Mouse (Mus musculus): Measurements from ENCODE around the gene Ccdc74a.

Ccdc74a gene

GRCm38 (mm10) chr16:17642311-17642710 is 4.0 kb upstream of the Ccdc74a start:
- no peak for DNase-seq

DNA sequence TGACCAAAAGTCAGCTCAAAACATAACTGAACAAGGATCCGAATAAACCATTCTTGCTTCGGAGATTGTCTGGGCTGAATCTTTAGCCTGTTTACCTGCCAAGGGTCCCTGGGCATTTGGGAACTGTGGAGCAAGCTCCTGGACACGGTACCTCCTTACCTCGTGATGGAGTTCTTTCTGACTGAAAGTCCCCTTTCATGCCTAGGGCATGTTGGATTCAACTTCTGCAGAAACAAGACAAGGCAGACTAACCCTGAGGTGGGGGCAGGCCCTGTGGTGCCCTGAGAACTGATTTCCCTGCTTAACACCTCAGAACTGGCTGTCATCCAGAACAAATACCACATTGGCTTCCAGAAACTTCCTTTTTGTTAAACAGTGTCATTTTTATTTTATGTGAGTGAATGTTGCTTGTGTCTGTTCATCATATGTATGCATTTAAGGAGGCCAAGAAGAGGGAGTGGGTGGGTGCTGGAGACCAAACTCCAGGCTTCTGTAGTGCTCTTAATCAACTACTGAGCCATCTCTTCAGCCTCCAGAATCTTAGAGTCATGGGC is 2.8 kb upstream of the Ccdc74a start:
- no peak for DNase-seq

GRCm38 (mm10) chr16:17647156-17647555 is 886 bp downstream of the Ccdc74a start:
- no peak for DNase-seq

GRCm38 (mm10) chr16:17647566-17648340 is 1.5 kb downstream of the Ccdc74a start:
- DNase-seq = no peak

- DNase-seq = no peak
These were observed 3.8 kb downstream of the Ccdc74a start for GRCm38 (mm10) chr16:17649925-17650605.

GRCm38 (mm10) chr16:17650711-17651110 is 4.4 kb downstream of the Ccdc74a start:
- DNase-seq = no peak

GRCm38 (mm10) chr16:17652607-17653006 is 6.3 kb downstream of the Ccdc74a start:
- DNase-seq = no peak

GRCm38 (mm10) chr16:17653601-17654000 is 7.3 kb downstream of the Ccdc74a start:
- no peak for DNase-seq

DNA sequence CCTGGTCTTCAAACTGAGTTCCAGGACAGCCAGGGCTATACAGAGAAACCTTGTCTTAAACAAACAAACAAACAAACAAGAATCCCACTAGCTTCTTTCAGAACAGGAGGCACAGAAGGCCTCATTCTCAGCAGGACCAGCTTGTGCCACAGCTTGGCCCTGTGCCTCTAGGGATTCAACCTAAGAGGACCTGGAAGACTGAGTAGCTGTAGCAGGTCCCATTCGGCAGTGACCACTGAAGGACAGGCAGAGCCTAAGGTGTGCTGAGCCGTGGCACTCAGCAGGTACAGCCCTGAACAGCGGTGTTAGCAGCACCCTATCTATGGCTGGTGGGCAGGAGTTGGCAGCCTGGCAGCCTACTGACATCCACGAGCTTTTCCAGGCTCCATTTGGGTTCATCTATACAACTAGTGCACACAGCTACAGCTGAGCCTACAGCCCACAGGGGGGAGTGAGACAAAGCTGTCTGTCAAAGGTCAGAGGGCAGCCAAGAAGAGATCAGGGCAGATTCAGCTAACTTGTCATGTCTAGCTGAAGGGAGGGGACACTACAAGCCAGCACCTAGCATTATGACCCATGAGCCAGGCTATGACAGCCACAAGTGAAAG is 8.0 kb downstream of the Ccdc74a start:
- no peak for DNase-seq

- DNase-seq = no peak
These were observed 10.1 kb downstream of the Ccdc74a start for GRCm38 (mm10) chr16:17656212-17656871.

- no peak for DNase-seq
These were observed 19.3 kb downstream of the Ccdc74a start for GRCm38 (mm10) chr16:17665568-17665967.

- DNase-seq = no peak
These were observed 23.6 kb downstream of the Ccdc74a start for GRCm38 (mm10) chr16:17669886-17670285.

DNA sequence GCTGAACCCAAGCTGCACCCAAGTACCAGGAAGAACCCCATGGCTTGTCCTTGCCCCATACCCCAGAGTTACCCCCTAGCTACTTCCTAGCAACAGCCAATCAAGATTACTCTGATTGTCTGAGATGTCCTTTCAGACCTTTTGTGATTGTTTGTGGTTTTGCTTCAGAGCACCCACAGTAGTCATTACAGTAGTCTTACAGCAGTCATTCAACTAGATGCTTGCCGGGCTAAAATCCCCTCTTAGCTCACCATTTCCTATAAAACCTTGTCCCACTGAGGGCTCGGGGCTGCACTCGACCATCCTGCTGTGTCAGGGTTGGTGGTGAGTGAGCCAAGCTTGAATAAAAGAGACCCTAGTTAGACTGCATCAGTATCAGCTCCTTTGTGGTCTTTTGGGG is 48.6 kb downstream of the Ccdc74a start:
- DNase-seq = no peak
